Comparison of ENCODE assay signal across 8 mouse cellular contexts in the genomic region with DNA sequence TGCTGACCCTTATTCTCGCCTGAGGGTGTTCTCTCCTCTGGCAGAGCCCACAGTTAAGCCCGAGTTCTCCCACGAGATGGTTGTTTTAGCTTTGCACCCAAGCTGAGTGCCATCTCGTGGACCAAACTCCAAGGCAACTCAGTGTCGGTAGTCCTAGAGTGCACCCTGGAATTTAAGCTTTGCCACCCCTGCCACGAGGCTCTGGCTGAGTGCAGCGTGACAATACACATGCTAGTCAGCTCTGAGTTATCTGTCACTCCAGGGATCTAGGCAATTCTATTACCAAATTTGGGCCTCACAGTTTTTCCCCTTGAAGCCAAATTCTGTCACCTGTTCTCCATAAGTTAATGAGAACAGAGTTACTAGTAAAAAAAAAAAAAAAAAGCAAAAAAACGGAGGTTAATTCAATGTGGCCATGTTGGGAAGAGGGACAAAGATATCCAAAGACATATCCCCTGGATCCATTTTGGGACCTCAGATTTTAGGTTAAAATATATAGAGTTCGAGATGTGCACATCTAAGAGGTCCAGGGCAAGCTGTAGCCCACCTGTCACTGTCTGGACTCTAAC. TPM values are rescaled to one million over a fixed set of nuclear protein-coding genes. Genes with fewer than 3 reads are reported as not detected.
A peak's percentile ranks its signal among the peaks of the same experiment; 100 is the strongest.
DNase-seq lines count a peak whose midpoint lies in the region; ATAC-seq lines count a peak whose summit lies in the region.

No protein-coding gene starts in this region.

- H3K27ac ChIP-seq in heart, embryonic 15.5 days = peak overlapping the region; percentile 96
- H3K27ac ChIP-seq in hindbrain, embryonic 11.5 days (ENCODE audit: low read depth, low read length) = no peak overlapping the region

- peak overlapping the region; percentile 85 for H3K9ac ChIP-seq in heart, embryonic 15.5 days
- H3K9ac ChIP-seq in hindbrain, embryonic 11.5 days (ENCODE audit: low read depth, low read length) = peak overlapping the region; percentile 40; the same call in 1 of the 2 replicates

- no peaks in the 10 kb centered on the region for H3K36me3 ChIP-seq in heart, embryonic 15.5 days
- no peaks in the 10 kb centered on the region for H3K36me3 ChIP-seq in hindbrain, embryonic 11.5 days (ENCODE audit: control insufficient read depth, insufficient read depth, low read length)

- H3K4me3 ChIP-seq in heart, embryonic 15.5 days = peak overlapping the region; percentile 85
- H3K4me3 ChIP-seq in hindbrain, embryonic 11.5 days (ENCODE audit: low read depth, low read length) = peak overlapping the region; percentile 82

- ATAC-seq in heart, embryonic 15.5 days (replicated peaks; ENCODE audit: insufficient number of reproducible peaks, insufficient read depth, low FRiP score, low read depth) = peak; percentile 40
- ATAC-seq in activated CD4-positive, CD25-positive, alpha-beta regulatory T cell, adult 4 months = peak; percentile 43
- peak; percentile 64 for ATAC-seq in hindbrain, embryonic 11.5 days (ENCODE audit: low FRiP score)
- peak; percentile 69 for ATAC-seq in megakaryocyte-erythroid progenitor cell, adult 5-6 weeks (replicated peaks; ENCODE audit: low FRiP score, low TSS enrichment, poor library complexity, severe bottlenecking)

- DNase-seq in heart, adult 8-10 months (ENCODE audit: low spot score) = no peak
- no peak for DNase-seq in hindbrain, embryonic 11.5 days (ENCODE audit: low spot score)
- DNase-seq in urinary bladder, postnatal 4 days (ENCODE audit: low spot score in 2 of 2) = no peak
- no peak for DNase-seq in retina, postnatal 1 day
- DNase-seq in layer of hippocampus, postnatal 36 days = no peak

- no peaks in the 10 kb centered on the region for H3K9me3 ChIP-seq in heart, embryonic 15.5 days (replicated peaks)
- no peaks in the 10 kb centered on the region for H3K9me3 ChIP-seq in hindbrain, embryonic 11.5 days (ENCODE audit: control insufficient read depth, low read length)

- peaks cover 32% of the 10 kb centered on the region for H3K4me1 ChIP-seq in heart, embryonic 15.5 days (replicated peaks)
- no peaks in the 10 kb centered on the region for H3K4me1 ChIP-seq in hindbrain, embryonic 11.5 days (replicated peaks; ENCODE audit: control insufficient read depth, insufficient read depth, low read length)

- H3K4me2 ChIP-seq in heart, embryonic 15.5 days = peak overlapping the region; percentile 81
- peak overlapping the region; percentile 74 for H3K4me2 ChIP-seq in hindbrain, embryonic 11.5 days (replicated peaks; ENCODE audit: low read depth, low read length)

- H3K27me3 ChIP-seq in heart, embryonic 15.5 days = no peaks in the 10 kb centered on the region
- H3K27me3 ChIP-seq in hindbrain, embryonic 11.5 days (ENCODE audit: control insufficient read depth, insufficient read depth, low read length) = no peaks in the 10 kb centered on the region

- WGBS in heart, embryonic 15.5 days = 10% methylated on average over 9 of the region's 9 CpGs
- 10% methylated on average over 9 of the region's 9 CpGs for WGBS in hindbrain, embryonic 11.5 days

RNA-seq across cellular contexts. Expression of gene Gne, which starts 11.0 kb away (rescaled TPM):
- polyA plus RNA-seq in heart, embryonic 15.5 days (2015; fragmentation: Nextera tagmentation; extraction: Ambion mirVana) = 27.3 and 35.2 TPM in 2 replicates
- 10 to 100 TPM; 27.6 to 37.9 (median 30.9) TPM for total RNA-seq in heart, adult 8-10 months (2022)
- 10 to 100 TPM; 14.1 to 17.9 TPM for polyA plus RNA-seq in activated CD4-positive, CD25-positive, alpha-beta regulatory T cell, adult 4 months (2017; shearing (Covaris generic))
- polyA plus RNA-seq in hindbrain, embryonic 11.5 days (2014; fragmentation: Nextera tagmentation; extraction: Ambion mirVana) = 23.1 and 24.2 TPM in 2 replicates
- total RNA-seq in megakaryocyte-erythroid progenitor cell, adult 5-6 weeks (2014; fragmentation: Nextera tagmentation) = 38.3 and 48.9 TPM in 2 replicates
- total RNA-seq in megakaryocyte-erythroid progenitor cell, adult 5-6 weeks (2017) = 35.4 and 42.6 TPM in 2 replicates
- 10 to 100 TPM; 43.7 to 50.9 TPM for total RNA-seq in layer of hippocampus, postnatal 36 days (2021)
